Mouse (Mus musculus): ENCODE measurements around the gene Gm17416. TPM values are rescaled to one million over a fixed set of nuclear protein-coding genes. Genes with fewer than 3 reads are reported as not detected.

Gene Gm17416
- not detected in 2 replicates for polyA plus RNA-seq (2012; rRNA removed)

DNA sequence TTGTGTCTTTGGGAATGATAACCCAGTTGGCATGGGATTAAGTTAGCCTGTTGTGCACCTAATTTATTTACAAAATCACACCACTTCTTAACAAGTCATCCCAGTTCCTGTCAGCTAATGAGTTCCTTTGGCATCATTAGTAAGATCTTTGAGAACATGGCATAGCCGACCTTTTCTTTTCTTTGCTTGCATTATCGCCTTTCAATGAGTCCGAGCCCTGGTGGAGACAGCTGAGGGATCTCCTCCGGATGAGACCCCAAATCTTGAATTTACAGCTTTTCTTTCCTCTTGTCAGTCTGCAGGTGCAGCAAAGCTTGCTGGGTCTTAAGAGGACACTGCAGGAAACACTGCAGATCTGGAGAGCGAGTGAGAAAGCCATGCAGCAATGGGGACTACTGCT, at the start of gene Gm17416:
Gene Gm17416 (plus strand): TSS at position 301 of the 400 bp plus-strand sequence.
- no peaks in the 10 kb centered on the region for H3K27me3 ChIP-seq (ENCODE audit: control insufficient read depth, insufficient read depth, low read length)
- no peak for DNase-seq
- no peaks in the 10 kb centered on the region for H3K4me1 ChIP-seq (ENCODE audit: control insufficient read depth, insufficient read depth, low read length)
- WGBS = 92% methylated on average over 5 of the region's 5 CpGs
- H3K4me3 ChIP-seq (replicated peaks; ENCODE audit: insufficient read depth, low read depth, low read length) = no peak within 1 kb of the TSS
- TF ChIP-seq CTCF (IDR thresholded peaks at IDR 0.05; ENCODE audit: borderline replicate concordance, insufficient read depth, low read depth, low read length) (no peak), POLR2A (IDR thresholded peaks at IDR 0.05; ENCODE audit: borderline replicate concordance, insufficient read depth, low read length) (no peak)
- no peak within 1 kb of the TSS for H3K27ac ChIP-seq (ENCODE audit: insufficient read depth, low read length)

DNA sequence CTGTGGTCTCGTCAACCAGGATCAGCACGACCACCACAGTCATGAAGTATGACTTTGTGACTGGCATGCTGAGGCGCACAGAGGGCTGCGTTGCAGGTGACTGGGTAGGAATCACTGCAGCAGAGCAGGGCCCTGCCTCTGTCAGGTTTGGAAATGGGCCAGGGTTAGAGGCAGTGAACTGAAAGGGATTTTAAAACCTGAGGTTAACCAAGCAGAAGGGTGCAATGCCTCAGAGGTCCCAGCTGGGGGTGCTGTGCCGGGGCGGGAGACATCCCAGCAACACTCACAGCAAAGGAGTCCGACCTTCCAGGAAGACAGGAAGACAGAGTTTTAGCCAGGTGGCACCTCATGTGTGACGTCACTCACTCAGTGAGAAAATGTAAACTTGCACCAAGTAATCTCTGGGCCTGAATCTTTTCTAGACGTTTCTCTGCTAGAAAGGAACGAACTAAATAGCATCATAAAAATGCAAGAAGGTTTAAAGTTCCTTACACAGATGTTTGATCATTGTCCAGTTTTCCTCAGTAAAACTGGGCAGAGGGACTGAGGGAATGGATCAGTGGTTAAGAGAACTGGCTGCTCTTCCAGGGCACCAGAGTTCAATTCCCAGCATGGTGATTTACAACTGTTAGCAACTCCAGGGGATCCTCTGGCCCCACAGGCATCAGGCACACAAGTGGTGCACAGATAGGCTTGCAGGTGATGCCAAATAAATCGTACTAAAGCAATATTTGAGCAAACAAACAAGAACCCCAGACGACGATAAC, 29.0 kb upstream of the Gm17416 start, which contains the start of gene Defb29:
Gene Defb29 (minus strand): TSS at position 155 of the 767 bp plus-strand sequence.
- TF ChIP-seq CTCF (IDR thresholded peaks at IDR 0.05; ENCODE audit: borderline replicate concordance, insufficient read depth, low read depth, low read length) = 0 out of 2 replicates have a peak, but pooled peaks have one; percentile 8
- TF ChIP-seq POLR2A (IDR thresholded peaks at IDR 0.05; ENCODE audit: borderline replicate concordance, insufficient read depth, low read length) = no peak
- H3K4me3 ChIP-seq (replicated peaks; ENCODE audit: insufficient read depth, low read depth, low read length) = no peak within 1 kb of the TSS
- no peak within 1 kb of the TSS for H3K27ac ChIP-seq (ENCODE audit: insufficient read depth, low read length)
- no peaks in the 10 kb centered on the region for H3K27me3 ChIP-seq (ENCODE audit: control insufficient read depth, insufficient read depth, low read length)
- H3K4me1 ChIP-seq (ENCODE audit: control insufficient read depth, insufficient read depth, low read length) = no peaks in the 10 kb centered on the region
- no peak for DNase-seq
- 53% methylated on average over 13 of the region's 13 CpGs for WGBS

DNA sequence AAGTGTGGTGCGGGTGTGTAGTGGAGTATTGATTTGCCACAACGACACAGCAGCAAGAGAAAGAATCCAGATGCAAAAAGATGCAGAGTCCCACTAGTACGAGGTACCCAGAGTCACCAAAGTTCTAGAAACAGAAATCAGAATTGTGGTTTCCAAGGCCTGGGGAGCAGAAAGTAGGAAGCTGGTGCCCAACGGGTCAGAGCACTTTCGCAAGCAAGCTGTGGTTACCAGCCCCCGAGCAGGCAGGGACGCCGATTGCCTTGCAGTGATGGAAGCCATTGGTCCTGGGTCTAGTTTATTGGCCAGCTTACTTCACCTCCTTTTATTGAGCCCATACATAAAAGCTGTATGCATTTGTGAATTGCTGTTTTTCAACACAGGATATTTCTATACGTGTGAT, 27.2 kb upstream of the Gm17416 start:
- Histone ChIP-seq H3K4me3 (replicated peaks; ENCODE audit: insufficient read depth, low read depth, low read length) (no peak overlapping the region), H3K27ac (ENCODE audit: insufficient read depth, low read length) (no peak overlapping the region), H3K27me3 (ENCODE audit: control insufficient read depth, insufficient read depth, low read length) (no peaks in the 10 kb centered on the region), H3K4me1 (ENCODE audit: control insufficient read depth, insufficient read depth, low read length) (no peaks in the 10 kb centered on the region)
- WGBS = 90% methylated on average over 9 of the region's 9 CpGs
- TF ChIP-seq POLR2A (IDR thresholded peaks at IDR 0.05; ENCODE audit: borderline replicate concordance, insufficient read depth, low read length) = no peak
- TF ChIP-seq CTCF (IDR thresholded peaks at IDR 0.05; ENCODE audit: borderline replicate concordance, insufficient read depth, low read depth, low read length) = no peak
- DNase-seq = no peak

DNA sequence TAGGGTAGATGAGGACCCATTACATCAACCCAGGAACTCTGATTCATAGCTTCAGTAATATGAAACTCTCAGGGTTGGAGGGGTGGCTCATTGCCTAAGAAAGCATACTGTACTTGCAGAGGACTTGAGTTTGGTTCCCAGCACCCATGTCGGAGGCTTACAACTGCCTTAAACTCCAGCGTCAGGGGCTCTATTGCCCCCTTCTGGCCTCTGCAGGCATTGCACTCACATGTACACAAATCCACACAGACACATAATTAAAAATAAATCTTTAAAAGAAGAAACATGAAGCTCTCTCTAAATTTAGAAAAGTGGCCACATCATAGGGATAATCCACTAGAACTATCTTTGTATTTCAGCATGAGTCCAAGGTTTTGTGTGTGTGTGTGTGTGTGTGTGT, 26.2 kb upstream of the Gm17416 start:
- no peak overlapping the region for H3K4me3 ChIP-seq (replicated peaks; ENCODE audit: insufficient read depth, low read depth, low read length)
- WGBS = 79% methylated on average over 2 of the region's 2 CpGs
- no peaks in the 10 kb centered on the region for H3K4me1 ChIP-seq (ENCODE audit: control insufficient read depth, insufficient read depth, low read length)
- TF ChIP-seq CTCF (IDR thresholded peaks at IDR 0.05; ENCODE audit: borderline replicate concordance, insufficient read depth, low read depth, low read length) (no peak), POLR2A (IDR thresholded peaks at IDR 0.05; ENCODE audit: borderline replicate concordance, insufficient read depth, low read length) (no peak)
- no peak overlapping the region for H3K27ac ChIP-seq (ENCODE audit: insufficient read depth, low read length)
- no peak for DNase-seq
- H3K27me3 ChIP-seq (ENCODE audit: control insufficient read depth, insufficient read depth, low read length) = no peaks in the 10 kb centered on the region

DNA sequence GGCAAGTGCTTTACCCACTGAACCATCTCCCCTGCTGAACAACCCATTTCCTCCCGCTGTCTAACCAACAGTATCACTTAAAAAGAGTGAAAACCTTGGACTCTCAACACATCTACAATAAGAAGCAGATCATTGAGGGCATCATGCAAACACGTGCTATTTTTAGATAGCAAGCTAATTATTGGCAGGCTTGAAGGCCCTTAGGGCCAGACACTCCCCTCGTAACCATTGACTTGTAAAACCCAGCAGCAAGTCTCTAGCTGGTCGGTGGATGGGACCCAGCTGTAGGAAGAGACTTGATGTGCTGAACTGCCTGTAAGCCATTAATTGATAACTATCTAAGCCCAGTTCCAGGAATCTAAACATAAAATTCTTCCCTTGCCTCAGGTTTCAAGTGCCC, 25.7 kb upstream of the Gm17416 start:
- DNase-seq = no peak
- WGBS = 52% methylated on average over 4 of the region's 4 CpGs
- TF ChIP-seq POLR2A (IDR thresholded peaks at IDR 0.05; ENCODE audit: borderline replicate concordance, insufficient read depth, low read length) (no peak), CTCF (IDR thresholded peaks at IDR 0.05; ENCODE audit: borderline replicate concordance, insufficient read depth, low read depth, low read length) (no peak)
- H3K4me3 ChIP-seq (replicated peaks; ENCODE audit: insufficient read depth, low read depth, low read length) = no peak overlapping the region
- H3K4me1 ChIP-seq (ENCODE audit: control insufficient read depth, insufficient read depth, low read length) = no peaks in the 10 kb centered on the region
- H3K27me3 ChIP-seq (ENCODE audit: control insufficient read depth, insufficient read depth, low read length) = no peaks in the 10 kb centered on the region
- H3K27ac ChIP-seq (ENCODE audit: insufficient read depth, low read length) = no peak overlapping the region

DNA sequence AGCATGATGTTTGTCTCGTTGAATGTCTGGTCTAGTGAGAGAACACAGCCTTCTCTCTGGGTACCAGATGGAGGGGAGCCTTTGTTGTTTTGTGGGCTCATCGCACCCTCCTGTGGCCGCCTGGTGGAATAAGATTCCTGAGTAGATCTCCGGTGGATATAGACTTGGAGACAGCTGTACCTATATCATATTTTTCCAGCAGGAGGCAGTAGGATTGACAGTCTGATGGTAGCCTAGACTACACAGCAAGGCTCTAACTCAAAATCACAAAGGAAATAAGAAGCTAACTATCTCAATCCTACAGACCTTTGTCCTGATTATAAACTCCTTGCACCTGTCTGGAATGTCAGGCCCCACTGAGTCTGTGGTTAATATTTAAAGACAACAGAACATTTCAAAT, 24.4 kb upstream of the Gm17416 start:
- peak; percentile 13 to 22 for DNase-seq
- Histone ChIP-seq H3K4me3 (replicated peaks; ENCODE audit: insufficient read depth, low read depth, low read length) (no peak overlapping the region), H3K27ac (ENCODE audit: insufficient read depth, low read length) (no peak overlapping the region), H3K27me3 (ENCODE audit: control insufficient read depth, insufficient read depth, low read length) (no peaks in the 10 kb centered on the region; the same call in 1 of the 2 replicates), H3K4me1 (ENCODE audit: control insufficient read depth, insufficient read depth, low read length) (no peaks in the 10 kb centered on the region)
- whole genome bisulfite sequencing = 15% methylated on average over 4 of the region's 4 CpGs
- TF ChIP-seq CTCF (IDR thresholded peaks at IDR 0.05; ENCODE audit: borderline replicate concordance, insufficient read depth, low read depth, low read length) (peak; percentile 51; the same call in 1 of the 2 replicates), POLR2A (IDR thresholded peaks at IDR 0.05; ENCODE audit: borderline replicate concordance, insufficient read depth, low read length) (no peak)

DNA sequence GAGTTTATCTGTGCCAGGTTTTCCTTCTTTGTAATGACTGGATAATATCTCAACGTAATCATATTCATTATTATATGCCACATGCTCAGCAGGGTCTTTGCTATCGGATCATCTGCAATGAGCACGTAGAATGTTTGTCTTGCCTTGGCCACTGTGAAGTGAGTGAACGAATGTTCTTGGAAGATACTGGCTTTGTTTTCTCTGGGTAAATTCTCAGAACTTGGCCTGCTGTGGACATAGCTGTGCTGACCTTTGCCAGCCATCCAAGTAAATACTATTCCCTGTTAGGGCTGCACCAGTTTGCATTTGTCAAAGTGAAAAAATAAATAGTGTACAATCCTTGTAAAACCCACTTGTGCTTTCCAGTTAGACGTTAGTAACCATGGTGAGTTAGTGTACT, 21.0 kb upstream of the Gm17416 start:
- 75% methylated on average over 5 of the region's 5 CpGs for whole genome bisulfite sequencing
- H3K4me3 ChIP-seq (replicated peaks; ENCODE audit: insufficient read depth, low read depth, low read length) = no peak overlapping the region
- TF ChIP-seq CTCF (IDR thresholded peaks at IDR 0.05; ENCODE audit: borderline replicate concordance, insufficient read depth, low read depth, low read length) = no peak
- TF ChIP-seq POLR2A (IDR thresholded peaks at IDR 0.05; ENCODE audit: borderline replicate concordance, insufficient read depth, low read length) = no peak

More for the DNA sequence above, 21.0 kb upstream of the Gm17416 start:
- DNase-seq = no peak
- H3K27me3 ChIP-seq (ENCODE audit: control insufficient read depth, insufficient read depth, low read length) = no peaks in the 10 kb centered on the region; the same call in 1 of the 2 replicates
- no peaks in the 10 kb centered on the region for H3K4me1 ChIP-seq (ENCODE audit: control insufficient read depth, insufficient read depth, low read length)
- no peak overlapping the region for H3K27ac ChIP-seq (ENCODE audit: insufficient read depth, low read length)
